Mouse (Mus musculus) cerebellum, adult (tissue): ENCODE measurements around the gene Fam120b.

Source experiments
- ATAC-seq: cut with Nextera tagmentation; 2 replicates; pipeline ENCODE4 v1.9.2; 2017; ENCODE audit warnings: mild to moderate bottlenecking, moderate library complexity, mixed read lengths; ENCODE audit not compliant: insufficient number of reproducible peaks, low FRiP score, low TSS enrichment

Fam120b gene

DNA sequence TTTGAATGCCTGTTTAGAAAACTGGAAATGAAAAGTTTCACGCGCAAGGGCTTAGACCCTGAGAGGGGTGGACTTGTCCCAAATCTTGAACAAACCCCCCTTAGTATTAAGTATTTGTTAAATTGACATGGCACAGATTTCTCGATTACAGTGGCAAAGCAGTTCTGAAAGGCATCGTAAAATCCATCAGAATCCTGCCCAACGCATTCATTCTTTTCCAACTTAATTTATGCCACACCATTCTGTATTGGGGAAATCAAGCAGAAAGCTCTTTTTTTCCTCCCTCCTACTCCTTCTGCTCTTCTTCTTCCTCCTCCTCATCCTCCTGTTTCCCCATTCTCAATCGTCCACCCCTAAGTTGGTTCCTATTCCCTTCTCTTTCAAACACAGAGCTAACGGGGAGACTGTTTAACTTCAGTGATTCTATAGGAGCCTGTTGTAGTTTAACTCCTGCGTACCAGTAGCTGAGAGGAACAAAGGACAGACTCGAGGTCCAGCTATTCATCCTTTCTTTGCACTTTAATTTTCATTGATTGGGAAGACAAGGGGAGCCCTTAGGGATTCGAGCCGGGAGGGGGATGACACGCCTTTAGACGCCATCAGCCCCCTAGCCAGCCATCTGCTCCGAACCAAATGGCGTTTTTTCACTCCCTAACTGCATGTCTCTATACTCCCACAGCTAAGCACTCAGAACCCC lies 17.4 kb upstream of the Fam120b start:
- ATAC-seq: no peak

DNA sequence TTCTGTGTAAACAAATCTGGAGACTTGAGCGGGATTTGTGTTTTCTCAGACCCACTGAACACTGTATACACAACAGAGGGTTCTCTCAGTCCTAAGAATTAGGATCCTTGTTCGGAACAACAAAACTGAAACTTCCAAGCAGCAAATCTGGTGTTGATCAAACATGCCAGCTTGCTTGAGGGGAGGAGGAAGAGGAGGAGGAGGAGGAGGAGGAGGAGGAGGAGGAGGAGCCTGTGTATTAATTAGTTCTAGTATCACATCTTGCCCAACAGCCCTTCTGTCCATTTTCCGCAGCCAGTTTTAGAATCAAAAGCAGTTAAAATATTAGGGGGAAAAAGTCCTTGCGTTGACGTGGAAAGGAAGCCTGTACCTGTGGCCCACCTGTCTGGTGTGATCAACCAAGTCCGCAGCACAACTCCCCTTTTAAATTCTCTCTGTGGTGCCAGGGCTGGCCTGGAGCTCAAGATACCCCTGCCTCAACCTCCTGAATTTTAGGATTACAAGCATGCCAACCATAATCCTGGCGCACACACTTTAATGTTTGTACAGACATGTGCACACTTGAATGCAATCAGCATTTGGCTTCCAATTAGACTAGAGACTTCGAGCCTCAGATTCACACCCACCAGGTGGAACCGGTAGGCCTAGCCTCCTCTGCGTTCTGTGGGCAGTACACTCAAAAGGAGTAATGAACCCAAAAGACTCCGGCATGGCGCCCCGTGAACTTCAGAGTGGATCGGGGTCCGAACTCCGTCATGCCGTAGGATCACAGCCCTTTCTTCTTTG lies 16.1 kb upstream of the Fam120b start:
- ATAC-seq: no peak

DNA sequence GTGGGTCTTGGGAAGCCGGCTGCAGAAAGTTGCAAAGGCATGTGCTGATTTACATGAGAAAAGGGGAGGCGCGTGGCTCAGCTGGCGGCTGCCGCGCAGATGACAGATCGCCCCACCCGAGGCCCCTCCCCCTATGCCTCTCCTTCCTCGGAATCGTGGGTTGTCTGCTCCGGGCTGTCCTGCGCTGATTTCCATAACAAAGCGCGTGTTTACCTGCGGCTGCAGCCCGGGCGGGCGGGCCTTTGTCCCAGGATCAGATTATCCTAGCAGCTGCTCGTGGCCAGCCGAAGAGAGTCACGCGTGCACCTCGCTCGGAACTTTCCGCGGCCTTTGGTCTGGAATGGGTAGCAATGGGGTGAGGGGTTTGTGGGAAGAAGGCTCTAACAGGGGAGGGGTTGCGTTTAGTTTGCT lies 15.4 kb upstream of the Fam120b start:
- ATAC-seq: no peak

DNA sequence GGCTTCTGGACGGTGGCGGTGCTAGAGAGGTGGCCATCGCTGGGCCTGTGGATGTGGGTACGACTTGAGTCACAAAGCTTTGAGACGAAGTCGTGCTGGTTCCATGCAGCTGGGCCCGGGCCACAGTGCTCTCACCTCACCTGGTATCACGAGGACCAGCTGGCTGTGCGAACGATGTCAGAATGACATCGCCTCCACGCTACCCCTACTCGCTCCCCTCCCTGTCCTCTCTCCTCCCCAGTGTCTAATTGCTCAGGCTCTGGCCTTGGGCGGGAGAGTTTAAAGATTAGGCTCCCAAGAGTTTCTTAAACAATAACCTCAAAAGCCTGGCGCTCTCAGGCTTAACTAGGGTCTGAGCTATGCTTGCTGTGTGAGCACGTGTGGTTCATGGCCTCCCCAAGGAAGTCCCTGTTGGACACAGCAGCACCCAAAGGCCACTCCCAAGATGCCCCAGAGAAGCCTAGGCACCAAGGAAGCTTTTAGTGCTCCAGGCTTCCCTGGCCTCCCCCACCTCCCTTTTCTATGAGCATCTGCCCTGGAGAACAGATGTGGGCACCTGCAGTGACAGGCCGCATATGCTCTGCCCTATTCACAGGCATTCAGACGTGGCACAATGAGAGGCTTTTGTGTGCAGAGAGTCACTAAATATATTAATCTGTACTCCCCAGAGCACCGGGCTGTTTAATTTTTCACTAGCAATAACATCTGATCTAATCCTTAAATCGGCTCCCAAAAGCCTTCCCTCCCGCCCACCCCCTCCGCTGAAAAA lies 14.7 kb upstream of the Fam120b start:
- no peak for ATAC-seq

DNA sequence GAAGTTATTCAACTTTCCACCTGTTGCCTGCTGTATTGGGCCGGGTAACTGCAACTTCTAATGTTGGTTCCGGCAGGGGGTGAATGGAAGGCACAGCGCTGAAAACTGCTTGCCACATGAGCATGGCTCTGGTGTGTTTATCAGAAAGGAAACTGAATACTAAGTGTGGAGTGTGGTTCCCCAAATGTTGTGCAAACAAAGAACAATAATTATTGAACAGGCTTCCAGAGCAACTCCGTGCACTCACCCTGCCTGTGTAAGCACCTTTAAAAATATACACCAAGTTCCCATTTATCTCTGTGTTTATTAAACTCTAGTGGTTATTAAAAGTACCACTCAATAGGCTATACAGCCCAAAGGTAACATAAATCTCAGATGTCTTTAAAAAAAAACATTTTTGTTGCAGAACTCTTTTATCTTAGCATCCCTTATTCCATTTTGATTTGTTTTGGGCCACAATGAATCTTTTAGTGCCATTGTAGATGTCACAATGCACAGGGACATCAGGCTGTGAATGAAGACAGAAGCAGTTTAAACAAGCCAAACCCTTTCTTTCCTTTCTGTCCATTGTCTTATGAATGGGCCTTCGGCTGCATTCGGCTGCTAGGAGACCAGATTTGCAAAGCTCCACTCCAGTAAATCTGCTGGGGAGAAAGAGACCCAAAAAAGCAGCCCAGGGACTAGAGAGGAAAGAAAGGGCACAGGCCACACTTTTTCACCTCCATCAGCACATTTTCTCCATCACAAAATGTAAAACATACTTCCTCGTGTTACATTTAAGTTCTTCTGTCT lies 13.9 kb upstream of the Fam120b start:
- ATAC-seq: no peak

DNA sequence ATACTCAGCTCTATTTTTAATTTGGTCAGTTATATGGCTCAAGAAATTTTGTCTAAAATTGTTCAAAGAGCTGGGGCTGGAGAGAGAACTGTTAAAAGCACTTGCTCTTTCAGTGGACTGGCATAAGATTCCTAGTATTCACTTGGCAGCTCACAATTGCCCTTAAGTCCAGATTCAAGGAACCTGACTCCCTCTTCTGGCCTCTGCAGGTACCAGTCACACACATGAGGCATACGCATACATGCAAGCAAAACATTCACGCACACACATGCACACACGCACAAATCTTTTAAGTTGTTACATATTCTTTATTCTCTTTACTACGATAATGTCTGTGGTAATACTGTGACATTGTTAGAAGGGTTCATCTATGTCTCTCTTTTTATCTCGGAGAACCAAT lies 12.6 kb upstream of the Fam120b start:
- ATAC-seq: no peak

DNA sequence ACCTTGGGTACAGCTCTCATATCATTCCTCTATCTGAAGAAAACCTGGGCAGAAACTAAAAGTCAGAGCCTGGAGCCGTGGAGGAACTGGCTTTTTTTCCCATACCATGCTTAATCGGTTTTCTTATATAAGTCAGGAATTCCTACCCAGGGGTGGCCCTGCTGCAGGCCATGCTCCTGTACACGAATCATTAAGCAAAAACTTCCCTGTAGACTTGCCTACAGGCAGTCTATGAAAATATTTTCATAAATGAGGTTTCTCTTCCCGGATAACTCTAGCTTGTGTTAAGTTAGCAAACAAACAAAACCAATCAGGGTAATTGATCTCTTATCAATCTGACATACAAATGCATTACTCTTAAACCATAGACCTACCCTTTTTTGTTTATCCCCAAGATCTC lies 7.1 kb upstream of the Fam120b start:
- ATAC-seq: no peak

DNA sequence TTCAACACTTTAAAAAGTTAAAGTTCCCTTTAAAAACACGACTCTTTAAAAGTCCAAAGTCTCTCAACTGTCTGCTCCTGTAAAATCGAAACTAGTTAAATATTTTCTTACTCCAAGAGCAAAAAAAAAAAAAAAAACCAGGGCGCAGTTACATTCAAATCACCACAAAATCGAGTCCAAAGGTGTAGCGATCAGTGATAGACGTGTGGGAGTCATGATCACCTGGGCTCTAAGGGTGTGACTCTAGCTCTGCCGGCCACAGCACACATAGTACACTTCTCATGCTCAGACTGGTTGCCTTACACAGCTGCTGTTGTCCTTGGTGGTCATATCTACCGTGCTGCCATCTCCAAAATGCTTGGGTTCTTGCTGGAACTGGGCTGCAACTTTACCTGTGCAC lies 6.6 kb upstream of the Fam120b start:
- ATAC-seq: no peak

DNA sequence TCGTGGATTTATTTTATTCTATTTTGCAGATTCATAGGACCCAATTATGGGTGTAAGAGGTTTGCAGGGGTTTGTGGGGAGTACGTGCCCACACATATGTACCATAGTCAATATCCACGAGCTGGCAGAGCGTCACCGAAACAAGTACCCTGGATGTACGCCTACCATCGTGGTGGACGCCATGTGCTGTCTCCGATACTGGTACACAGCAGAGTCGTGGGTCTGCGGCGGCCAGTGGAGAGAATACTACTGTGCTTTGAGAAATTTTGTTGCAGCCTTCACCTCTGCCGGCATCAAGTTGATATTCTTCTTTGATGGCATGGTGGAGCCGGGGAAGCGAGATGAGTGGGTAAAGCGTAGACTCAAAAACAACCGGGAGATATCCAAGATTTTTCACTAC lies 5.7 kb downstream of the Fam120b start:
- ATAC-seq: no peak

DNA sequence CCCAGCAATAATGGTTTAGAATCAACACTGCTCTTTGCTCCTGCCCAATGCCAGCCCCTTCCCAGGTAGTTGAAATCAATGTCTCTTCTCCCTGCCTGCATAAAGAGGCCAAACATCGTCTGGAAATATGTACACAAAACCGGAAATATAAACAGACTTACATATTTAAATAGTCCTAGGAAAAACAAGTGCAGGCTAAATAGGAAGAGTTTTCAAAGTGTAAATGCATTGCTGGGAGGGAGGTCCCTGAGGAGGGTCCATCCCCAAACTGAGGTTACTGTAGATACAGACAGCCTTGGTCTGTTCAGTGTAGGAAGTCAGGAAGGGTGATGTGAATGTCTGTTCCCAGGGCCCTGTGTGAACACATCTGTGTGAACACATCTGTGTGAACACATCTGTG lies 10.6 kb downstream of the Fam120b start:
- no peak for ATAC-seq

DNA sequence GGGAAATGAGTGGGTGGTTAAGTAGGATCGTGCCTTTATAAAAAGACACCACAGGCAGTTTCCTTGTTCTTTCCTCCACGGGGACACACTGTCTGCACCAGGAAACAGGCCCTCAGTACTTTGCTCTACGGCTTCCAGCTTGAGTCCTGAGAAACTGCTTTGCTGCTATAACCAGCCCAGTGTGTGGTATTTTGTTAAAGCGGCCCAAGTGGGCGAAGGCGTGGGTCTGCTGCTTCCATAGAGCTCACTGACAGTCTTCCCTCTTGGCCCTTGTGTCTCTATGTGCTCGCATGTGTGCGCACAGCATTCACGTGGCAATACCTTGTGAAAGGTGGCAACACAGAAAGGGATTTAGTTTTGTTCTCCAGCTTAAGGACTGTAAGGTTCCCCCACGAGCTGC lies 13.3 kb downstream of the Fam120b start:
- ATAC-seq: no peak

DNA sequence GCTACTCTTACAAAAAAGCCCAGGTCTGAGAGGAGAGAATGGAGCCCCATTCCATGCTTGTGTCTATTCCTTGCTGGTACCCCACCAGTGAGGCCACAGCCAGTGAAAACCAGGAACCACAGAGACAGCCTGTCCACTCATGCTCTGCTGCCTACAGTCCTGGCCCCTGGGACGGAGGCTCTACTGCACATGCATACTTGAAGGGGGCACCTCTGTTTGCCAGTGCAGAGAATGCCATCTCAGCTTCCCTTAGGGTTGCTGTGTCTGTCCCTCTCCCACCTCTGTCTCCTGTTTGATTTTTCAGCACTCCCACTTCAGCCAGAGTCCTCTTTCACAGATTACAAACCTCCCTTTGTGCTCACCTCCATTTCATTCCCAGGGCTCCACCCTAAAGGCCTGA lies 14.9 kb downstream of the Fam120b start:
- no peak for ATAC-seq

DNA sequence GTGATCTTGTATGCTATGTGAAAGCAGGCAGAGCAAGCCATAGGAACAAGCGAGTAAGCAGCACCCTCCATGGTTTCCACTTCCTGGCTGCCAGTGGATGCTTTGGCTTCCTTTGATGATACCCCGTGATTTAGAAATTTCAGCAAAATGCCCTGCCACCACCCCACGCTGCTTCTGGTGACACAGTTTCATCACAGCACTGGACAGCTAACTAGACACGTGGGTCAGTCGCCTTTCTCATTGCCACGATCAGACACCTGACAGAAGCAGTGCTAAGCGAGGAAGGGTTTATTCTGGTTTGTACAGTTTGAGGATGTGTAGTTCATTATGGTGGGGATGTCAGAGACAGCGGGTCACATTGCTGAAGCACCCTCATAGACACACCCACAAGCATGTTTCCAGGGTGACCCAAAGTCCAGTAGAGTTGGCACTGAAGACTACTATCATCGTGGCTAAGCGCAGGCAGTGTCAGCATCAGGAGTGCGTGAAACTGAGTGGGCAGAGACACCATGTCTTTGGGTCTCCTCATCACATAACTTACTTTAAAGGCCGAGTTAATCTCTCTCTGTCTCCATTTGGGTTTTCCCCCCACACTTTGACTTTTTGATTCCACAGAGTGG lies 20.7 kb downstream of the Fam120b start:
- ATAC-seq: no peak

DNA sequence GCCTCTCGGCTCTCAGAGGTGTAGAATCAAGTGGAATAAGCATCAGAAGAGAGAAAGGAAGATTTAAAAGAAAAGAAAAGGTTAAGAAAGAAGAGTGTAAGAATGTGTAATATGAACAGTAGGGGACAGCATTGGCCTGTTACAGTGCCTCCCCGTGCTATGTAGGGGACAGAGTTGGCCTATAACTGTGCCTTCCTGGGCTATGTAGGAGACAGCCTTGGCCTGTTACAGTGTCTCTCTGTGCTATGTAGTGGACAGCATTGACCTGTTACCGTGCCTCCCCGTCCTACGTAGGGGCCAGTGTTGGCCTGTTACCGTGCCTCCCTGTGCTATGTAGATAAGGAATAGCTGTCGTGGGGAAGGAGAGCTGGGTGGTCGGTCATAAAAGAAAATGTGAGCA lies 23.5 kb downstream of the Fam120b start:
- ATAC-seq: no peak

DNA sequence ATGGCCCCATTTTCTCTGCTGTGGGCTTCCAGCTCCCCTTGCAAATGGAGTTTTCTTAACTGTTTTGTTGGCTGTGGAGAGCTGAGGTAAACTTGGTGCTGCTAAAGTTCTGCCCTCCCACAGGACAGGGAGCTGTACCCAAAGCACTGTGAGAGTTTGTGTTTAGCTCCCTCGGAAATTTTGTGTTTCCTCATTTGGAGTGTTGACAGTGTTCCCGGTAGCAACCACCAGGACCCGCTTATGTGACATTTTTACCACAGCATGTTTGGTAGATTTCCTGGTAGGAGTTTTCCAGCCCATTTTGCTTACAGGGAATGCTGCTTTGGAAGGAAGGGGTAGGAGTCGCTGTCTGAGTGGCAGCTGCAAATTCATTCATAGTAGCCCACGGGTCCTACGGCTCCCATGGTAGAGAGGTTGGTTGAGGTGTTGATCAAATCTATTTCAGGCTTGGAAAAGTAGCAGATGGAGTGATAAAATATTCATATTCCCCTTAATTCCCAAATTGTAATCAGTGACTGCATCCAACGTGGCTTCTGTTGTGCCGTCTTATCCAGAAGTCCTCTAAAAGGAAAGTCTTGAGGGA lies 24.1 kb downstream of the Fam120b start:
- ATAC-seq: no peak

DNA sequence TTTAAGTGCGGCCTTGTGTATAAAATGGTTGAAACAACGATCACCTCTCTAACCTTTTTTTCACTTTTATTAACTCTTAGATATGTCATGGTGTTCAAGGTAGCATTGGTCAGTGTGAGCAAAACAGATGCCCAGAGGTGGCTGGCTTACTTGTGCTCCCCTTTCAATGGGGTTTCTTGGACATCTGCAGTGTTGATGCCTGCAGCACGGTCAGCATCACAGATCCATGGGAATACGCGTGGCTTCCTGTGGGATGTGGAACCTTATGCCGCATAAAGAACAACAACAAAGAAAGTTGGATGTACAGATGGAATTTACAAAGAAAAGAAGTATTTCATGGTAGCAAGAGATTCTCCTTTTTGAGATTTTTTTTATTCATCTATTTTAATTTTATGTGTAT lies 25.4 kb downstream of the Fam120b start:
- ATAC-seq: no peak

DNA sequence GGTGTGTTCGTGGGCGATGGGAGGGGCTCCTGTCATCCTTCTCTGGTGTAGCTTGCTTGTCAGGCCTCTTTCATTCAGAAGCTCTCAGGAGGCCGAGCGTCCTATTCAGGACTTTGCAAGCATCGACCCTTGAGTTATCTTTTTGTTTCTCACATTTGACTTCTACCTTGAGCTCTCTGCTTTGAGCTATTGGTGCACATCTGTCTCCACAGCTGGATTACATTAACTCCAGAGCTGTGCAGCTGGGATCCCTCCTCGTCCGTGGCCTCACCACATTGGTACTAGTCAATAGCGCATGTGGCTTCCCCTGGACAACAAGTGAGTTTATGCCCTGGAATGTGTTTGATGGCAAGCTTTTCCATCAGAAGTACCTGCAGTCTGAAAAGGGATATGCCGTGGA lies 26.7 kb downstream of the Fam120b start:
- no peak for ATAC-seq

DNA sequence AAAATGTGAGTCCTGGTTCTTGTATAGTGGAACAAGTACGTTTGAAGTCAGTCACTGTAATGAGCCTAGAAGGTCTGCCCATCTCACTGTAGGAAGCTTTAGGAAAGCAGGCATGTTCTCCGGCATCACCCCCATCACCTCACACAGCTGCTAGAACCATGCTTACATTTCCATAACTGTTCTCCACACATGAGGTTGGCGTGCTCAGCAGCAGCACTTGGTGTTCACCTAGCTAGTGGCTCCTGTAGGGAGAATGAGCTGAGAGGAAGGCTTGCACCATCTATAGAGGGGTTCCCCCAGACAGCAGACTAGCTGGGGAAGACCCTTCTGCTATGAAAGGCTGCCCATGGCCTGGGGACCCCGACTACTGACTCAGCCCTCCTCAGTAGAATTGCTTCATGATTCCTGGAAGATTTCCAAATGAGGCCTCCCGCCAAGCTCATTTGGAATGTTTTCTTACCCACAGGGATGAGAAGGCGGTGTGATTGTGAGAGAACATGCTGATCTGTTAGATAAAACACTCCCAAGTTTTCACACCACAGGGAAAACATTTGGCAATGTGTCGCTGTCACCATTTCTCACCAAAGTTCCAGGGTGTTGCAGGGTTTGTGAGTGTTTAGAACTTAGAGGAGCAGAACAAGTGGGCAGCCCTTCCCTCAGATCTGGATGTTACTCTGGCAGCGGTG lies 27.2 kb downstream of the Fam120b start:
- no peak for ATAC-seq

DNA sequence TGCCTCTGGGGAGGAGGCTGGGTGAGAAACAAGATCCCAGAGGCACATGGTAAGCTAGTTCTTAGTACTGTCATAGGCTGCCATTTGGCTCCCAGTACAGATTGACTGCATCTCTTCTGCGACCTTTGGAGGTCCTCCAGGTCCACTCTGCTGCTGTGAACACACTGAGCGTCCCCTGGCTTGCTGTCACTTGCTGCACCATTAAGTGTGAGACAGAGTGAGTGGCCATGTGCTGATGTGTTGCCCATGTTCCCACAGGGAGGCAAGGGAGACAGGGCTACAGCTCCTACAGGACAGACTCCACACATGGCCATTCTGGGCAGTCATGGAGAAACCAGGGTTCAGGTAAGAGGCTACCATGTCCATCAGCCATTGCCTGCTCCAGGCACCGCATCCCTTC lies 29.9 kb downstream of the Fam120b start:
- no peak for ATAC-seq
